Mouse (Mus musculus): ENCODE data around the gene Zfp652.

GRCm38 (mm10) chr11:95825625-95826024 lies 113.2 kb downstream of the Zfp652 start:
- TF ChIP-seq GATA1 (IDR thresholded peaks at IDR 0.05; ENCODE audit: borderline replicate concordance, low read length) (no peak), FLI1 (IDR thresholded peaks at IDR 0.05; ENCODE audit: low read length) (no peak)

All from megakaryocyte, embryonic 14.5 days (primary cell).